Mouse (Mus musculus) testis, adult 2 months (tissue): ENCODE measurements around the gene Runx2. TPM values are rescaled to one million over a fixed set of nuclear protein-coding genes. Genes with fewer than 3 reads are reported as not detected.

Experiments used
- H3K27ac ChIP-seq: fragments of 200-500 bp; 2 replicates; pipeline ENCODE4 v1.5.1; 2012; ENCODE audit warnings: low read depth, low read length; ENCODE audit not compliant: control insufficient read depth, insufficient read depth
- H3K27me3 ChIP-seq: fragments of 200-500 bp; 2 replicates; pipeline ENCODE4 v1.6.1; 2012; ENCODE audit warnings: mild to moderate bottlenecking, low read length, moderate library complexity; ENCODE audit not compliant: control insufficient read depth, insufficient read depth
- H3K36me3 ChIP-seq: fragments of 200-500 bp; 2 replicates; pipeline ENCODE4 v1.6.1; 2012; ENCODE audit warnings: mild to moderate bottlenecking, low read length; ENCODE audit not compliant: control insufficient read depth, insufficient read depth
- H3K4me1 ChIP-seq: fragments of 200-500 bp; 2 replicates; pipeline ENCODE4 v1.6.1; 2012; ENCODE audit warnings: low read length; ENCODE audit not compliant: control insufficient read depth, insufficient read depth
- H3K4me3 ChIP-seq: fragments of 200-500 bp; 2 replicates; pipeline ENCODE4 v1.5.1; 2012; ENCODE audit warnings: low read depth, mild to moderate bottlenecking, low read length, moderate library complexity, mixed read lengths; ENCODE audit not compliant: control insufficient read depth
- CTCF ChIP-seq: fragments of 200-500 bp; IDR thresholded peaks from 2 replicates; pipeline ENCODE4 v1.5.1; 2012; ENCODE audit warnings: low read depth, mild to moderate bottlenecking, inconsistent platforms, low read length, moderate library complexity; ENCODE audit not compliant: control insufficient read depth, insufficient read depth, insufficient replicate concordance
- POLR2A ChIP-seq: fragments of 200-500 bp; IDR thresholded peaks from 2 replicates; pipeline ENCODE4 v1.6.1; 2012; ENCODE audit warnings: low read depth, mild to moderate bottlenecking, inconsistent platforms, low read length, moderate library complexity; ENCODE audit not compliant: control insufficient read depth
- polyA plus RNA-seq: library from polyadenylated mRNA; depleted of rRNA; stranded (reverse); fragments of >200 nt; gene quantifications from 2 replicates; pipeline ENCODE4 v1.2.3, GENCODE M21; 2012

Gene Runx2
- polyA plus RNA-seq, 1 experiment = 10.4 TPM

- H3K27ac ChIP-seq = no peak overlapping the region
- no peaks in the 10 kb centered on the region for H3K36me3 ChIP-seq
- H3K4me1 ChIP-seq = no peaks in the 10 kb centered on the region
- H3K27me3 ChIP-seq = no peaks in the 10 kb centered on the region
- TF ChIP-seq POLR2A (no peak), CTCF (no peak)
- no peak overlapping the region for H3K4me3 ChIP-seq
Observed at GRCm38 (mm10) chr17:44821940-44822339, 7.3 kb upstream of the Runx2 start.

GRCm38 (mm10) chr17:44819816-44820215, 5.2 kb upstream of the Runx2 start:
- no peak overlapping the region for H3K4me3 ChIP-seq
- no peak for TF ChIP-seq CTCF
- TF ChIP-seq POLR2A = no peak
- no peak overlapping the region for H3K27ac ChIP-seq
- H3K36me3 ChIP-seq = no peaks in the 10 kb centered on the region
- H3K27me3 ChIP-seq = no peaks in the 10 kb centered on the region
- no peaks in the 10 kb centered on the region for H3K4me1 ChIP-seq

- H3K4me3 ChIP-seq = no peak overlapping the region
- no peak overlapping the region for H3K27ac ChIP-seq
- H3K4me1 ChIP-seq = no peaks in the 10 kb centered on the region
- no peaks in the 10 kb centered on the region for H3K36me3 ChIP-seq
- TF ChIP-seq POLR2A (no peak), CTCF (no peak)
- H3K27me3 ChIP-seq = no peaks in the 10 kb centered on the region
Observed at GRCm38 (mm10) chr17:44818825-44819224, 4.2 kb upstream of the Runx2 start.

GRCm38 (mm10) chr17:44807031-44807430, 7.6 kb downstream of the Runx2 start:
- TF ChIP-seq CTCF (no peak), POLR2A (no peak)
- Histone ChIP-seq H3K27ac (no peak overlapping the region), H3K27me3 (no peaks in the 10 kb centered on the region), H3K36me3 (no peaks in the 10 kb centered on the region), H3K4me3 (no peak overlapping the region), H3K4me1 (no peaks in the 10 kb centered on the region)

- no peak overlapping the region for H3K4me3 ChIP-seq
- no peaks in the 10 kb centered on the region for H3K36me3 ChIP-seq
- no peaks in the 10 kb centered on the region for H3K4me1 ChIP-seq
- no peak overlapping the region for H3K27ac ChIP-seq
- H3K27me3 ChIP-seq = no peaks in the 10 kb centered on the region
- TF ChIP-seq POLR2A = no peak
- no peak for TF ChIP-seq CTCF
Observed at GRCm38 (mm10) chr17:44797331-44797730, 17.3 kb downstream of the Runx2 start.

- Histone ChIP-seq H3K36me3 (no peaks in the 10 kb centered on the region), H3K4me1 (no peaks in the 10 kb centered on the region), H3K4me3 (no peak overlapping the region), H3K27ac (no peak overlapping the region), H3K27me3 (no peaks in the 10 kb centered on the region)
- TF ChIP-seq CTCF (no peak), POLR2A (no peak)
Observed at GRCm38 (mm10) chr17:44792218-44792917, 22.2 kb downstream of the Runx2 start.

- no peak for TF ChIP-seq CTCF
- TF ChIP-seq POLR2A = no peak
Observed at GRCm38 (mm10) chr17:44788982-44789747, 25.4 kb downstream of the Runx2 start.

More at GRCm38 (mm10) chr17:44788982-44789747, 25.4 kb downstream of the Runx2 start:
- Histone ChIP-seq H3K27me3 (no peaks in the 10 kb centered on the region), H3K36me3 (no peaks in the 10 kb centered on the region), H3K4me3 (no peak overlapping the region), H3K27ac (no peak overlapping the region), H3K4me1 (no peaks in the 10 kb centered on the region)
